Mouse (Mus musculus) ES-E14 (cell line): ENCODE measurements around the gene Ubqlnl. TPM values are rescaled to one million over a fixed set of nuclear protein-coding genes. Genes with fewer than 3 reads are reported as not detected.
A peak's percentile ranks its signal among the peaks of the same experiment; 100 is the strongest.

Experiments used
- DNase-seq: peaks from one replicate; pipeline ENCODE4 v3.0.0-alpha.2; 2013; ENCODE audit warnings: low read depth, low spot score
- H3K27ac ChIP-seq: 2 replicates; pipeline ENCODE4 v1.5.1; 2012; ENCODE audit warnings: low read depth, mild to moderate bottlenecking, low read length, moderate library complexity, mixed read lengths; ENCODE audit not compliant: poor library complexity, insufficient read depth, severe bottlenecking
- H3K36me3 ChIP-seq: 2 replicates; pipeline ENCODE4 v1.6.1; 2012; ENCODE audit warnings: mild to moderate bottlenecking, low read length, moderate library complexity, mixed read lengths; ENCODE audit not compliant: control insufficient read depth, poor library complexity, insufficient read depth, severe bottlenecking
- H3K4me1 ChIP-seq, 2 experiments: fragments of 150-350 bp in 1 of 2; sonication (generic) in 1 of 2; 2 replicates each; pipeline ENCODE4 v1.6.1; 2012; ENCODE audit warnings: low read length in 2 of 2, mild to moderate bottlenecking in 1 of 2, mixed read lengths in 1 of 2; ENCODE audit not compliant: control insufficient read depth in 2 of 2, insufficient read depth in 2 of 2, poor library complexity in 1 of 2
- H3K4me3 ChIP-seq, 2 experiments: fragments of 150-350 bp in 1 of 2; sonication (generic) in 1 of 2; 2 replicates each; pipeline ENCODE4 v1.5.1; 2012; ENCODE audit warnings: low read length in 2 of 2, low read depth in 1 of 2, mild to moderate bottlenecking in 1 of 2, mixed read lengths in 1 of 2; ENCODE audit not compliant: insufficient read depth in 1 of 2, poor library complexity in 1 of 2, severe bottlenecking in 1 of 2
- H3K9ac ChIP-seq: 2 replicates; pipeline ENCODE4 v1.6.1; 2012; ENCODE audit warnings: low read depth, mild to moderate bottlenecking, low read length, mixed read lengths; ENCODE audit not compliant: poor library complexity, insufficient read depth, severe bottlenecking
- H3K9me3 ChIP-seq: fragments of 150-350 bp; sonication (generic); 2 replicates; pipeline ENCODE4 v1.6.1; 2012; ENCODE audit warnings: low read depth, mild to moderate bottlenecking, low read length; ENCODE audit not compliant: control insufficient read depth, insufficient read depth
- CHD2 ChIP-seq: IDR thresholded peaks from 2 replicates; pipeline ENCODE4 v1.6.1; 2014; ENCODE audit warnings: mild to moderate bottlenecking, low read depth, low read length, inconsistent platforms
- HCFC1 ChIP-seq: IDR thresholded peaks from 2 replicates; pipeline ENCODE4 v1.6.1; 2012; ENCODE audit warnings: low read length, inconsistent platforms, borderline replicate concordance; ENCODE audit not compliant: insufficient read depth
- MAFK ChIP-seq: IDR thresholded peaks from 2 replicates; pipeline ENCODE4 v1.6.1; 2014; ENCODE audit warnings: mild to moderate bottlenecking, low read depth, low read length, inconsistent platforms; ENCODE audit not compliant: insufficient read depth
- ZC3H11A ChIP-seq: IDR thresholded peaks from 2 replicates; pipeline ENCODE4 v1.6.1; 2012; ENCODE audit warnings: low read depth, mild to moderate bottlenecking, inconsistent platforms, low read length, borderline replicate concordance
- ZNF384 ChIP-seq: IDR thresholded peaks from 2 replicates; pipeline ENCODE4 v1.6.1; 2012; ENCODE audit warnings: low read depth, low read length, inconsistent platforms
- in situ Hi-C, 2 experiments: fragments of 600-800 bp; cut with MboI; formaldehyde crosslinking; loops; one replicate each; pipeline ENCODE4 v1.15.1; 2025; ENCODE audit warnings: low sequenced_read_pairs in 2 of 2, inconsistent platforms in 1 of 2; ENCODE audit not compliant: unreplicated experiment in 2 of 2
- total RNA-seq: library from RNA; depleted of rRNA; stranded (reverse); fragments of 300-350 nt; gene quantifications from 2 replicates; pipeline ENCODE4 v1.2.3, GENCODE M21; 2012; rRNA removed

Ubqlnl gene
- not detected in 2 replicates for total RNA-seq

DNA sequence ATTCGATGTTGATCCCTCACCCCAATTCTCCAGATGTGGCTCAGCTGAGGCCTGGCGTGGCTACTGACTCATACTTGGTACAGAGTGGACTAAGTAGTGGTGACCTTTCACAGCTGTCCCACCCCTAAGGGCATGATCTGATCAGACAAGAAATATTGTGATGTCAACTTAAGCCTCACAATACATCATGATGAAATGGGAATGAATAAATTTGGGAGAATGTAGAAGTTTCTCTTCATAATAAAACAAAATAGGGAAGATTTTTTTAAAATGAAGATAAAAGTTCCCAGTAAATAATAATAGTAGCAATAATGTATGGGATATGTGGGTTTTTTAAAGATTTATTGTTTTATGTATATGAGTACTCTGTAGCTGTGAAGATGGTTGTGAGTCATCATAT lies at the start of gene Ubqlnl:
TSS of gene Ubqlnl (minus strand) at position 101 of the 400 bp plus-strand sequence.
- Histone ChIP-seq H3K27ac (no peak within 1 kb of the TSS), H3K4me3 (no peak within 1 kb of the TSS), H3K9ac (no peak within 1 kb of the TSS), H3K36me3 (no peaks in the 10 kb centered on the region), H3K9me3 (no peaks in the 10 kb centered on the region), H3K4me1 (no peaks in the 10 kb centered on the region)
- TF ChIP-seq ZC3H11A (no peak), CHD2 (no peak), MAFK (no peak), HCFC1 (no peak), ZNF384 (no peak)
- DNase-seq, result no peak
- in situ Hi-C loops, result no loop called here

DNA sequence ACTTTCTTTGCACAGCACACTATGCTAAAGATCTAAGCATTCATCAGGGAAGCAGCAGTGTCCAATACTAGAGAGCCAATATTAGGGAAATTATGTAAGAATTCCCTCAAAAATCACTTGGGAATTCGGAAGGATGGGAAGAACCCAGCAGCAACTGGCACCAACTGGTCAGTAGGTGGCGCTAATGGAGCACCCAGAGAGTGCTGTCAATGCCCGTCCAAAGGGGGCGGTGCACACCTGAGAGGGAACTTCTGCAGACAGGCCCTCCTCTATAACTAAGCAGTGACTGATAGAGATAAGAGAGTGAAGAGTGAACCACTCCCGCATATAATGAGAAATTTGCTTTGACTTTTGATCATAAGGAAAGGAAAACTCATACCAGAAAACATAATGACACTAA lies 49.5 kb upstream of the Ubqlnl start:
- no peak overlapping the region for H3K4me3 ChIP-seq
- TF ChIP-seq MAFK (no peak), HCFC1 (no peak), ZNF384 (no peak), CHD2 (no peak), ZC3H11A (peak; percentile 85; the same call in 1 of the 2 replicates)

GRCm38 (mm10) chr7:104195885-104196284 lies 45.5 kb upstream of the Ubqlnl start, which contains the start of gene Olfr649:
Gene Olfr649 (minus strand): TSS chr7:104195985.
- H3K9ac ChIP-seq, result no peak within 1 kb of the TSS
- no peak within 1 kb of the TSS for H3K4me3 ChIP-seq
- in situ Hi-C loops, result loop anchor here in 1 of 2 experiments (25.0 kb wide), 1 partner anchor 416 kb away; the partner anchor contains the start of genes Olfr655, Olfr656 and Olfr657
- no peak within 1 kb of the TSS for H3K27ac ChIP-seq
- no peaks in the 10 kb centered on the region for H3K9me3 ChIP-seq
- no peak for DNase-seq
- TF ChIP-seq MAFK (no peak), HCFC1 (no peak), ZC3H11A (no peak), CHD2 (no peak)
- no peaks in the 10 kb centered on the region for H3K4me1 ChIP-seq
- no peaks in the 10 kb centered on the region for H3K36me3 ChIP-seq

More for the DNA sequence above, 49.5 kb upstream of the Ubqlnl start:
- peak; percentile 76 for DNase-seq
- no peak overlapping the region for H3K9ac ChIP-seq
- in situ Hi-C loops, result loop anchor here in 1 of 2 experiments (25.0 kb wide), 2 partner anchors 412 to 1612 kb away; partner anchors contain the start of genes Mrpl17, Olfr655, Olfr656 and Olfr657
- no peaks in the 10 kb centered on the region for H3K4me1 ChIP-seq
- no peaks in the 10 kb centered on the region for H3K36me3 ChIP-seq
- no peak overlapping the region for H3K27ac ChIP-seq
- H3K9me3 ChIP-seq, result no peaks in the 10 kb centered on the region

GRCm38 (mm10) chr7:104191275-104191674 lies 40.9 kb upstream of the Ubqlnl start:
- Histone ChIP-seq H3K36me3 (no peaks in the 10 kb centered on the region), H3K9me3 (no peaks in the 10 kb centered on the region), H3K9ac (no peak overlapping the region), H3K4me3 (no peak overlapping the region), H3K27ac (no peak overlapping the region), H3K4me1 (no peaks in the 10 kb centered on the region)
- in situ Hi-C loops, result loop anchor here in 1 of 2 experiments (25.0 kb wide), 1 partner anchor 421 kb away; the partner anchor contains the start of genes Olfr655, Olfr656 and Olfr657
- no peak for DNase-seq
- TF ChIP-seq CHD2 (no peak), HCFC1 (no peak), ZC3H11A (no peak), MAFK (no peak), ZNF384 (no peak)
